Mouse (Mus musculus): ENCODE data around the gene Tjp3. TPM values are rescaled to one million over a fixed set of nuclear protein-coding genes. Genes with fewer than 3 reads are reported as not detected.
"Not testable (repeated sequence)": the region's sequence is repeated elsewhere in the genome, so short reads cannot be mapped to it uniquely, and the experiment has no call there.

Gene Tjp3
- polyA plus RNA-seq, 1 experiment from 2014 or later = 3.2 TPM

GRCm38 (mm10) chr10:81229735-81230437 is 61.5 kb downstream of the Tjp3 start:
- Histone ChIP-seq H3K4me3 (peak overlapping the region; percentile 18), H3K27me3 (peaks cover 43% of the 10 kb centered on the region)

GRCm38 (mm10) chr10:81223731-81224130 is 67.7 kb downstream of the Tjp3 start:
- not testable (repeated sequence) for H3K36me3 ChIP-seq; H3K9me3 ChIP-seq (replicated peaks); ATAC-seq (replicated peaks; ENCODE audit: insufficient number of reproducible peaks, insufficient read depth, low FRiP score, low read depth); H3K4me2 ChIP-seq; H3K27ac ChIP-seq; H3K9ac ChIP-seq; H3K4me3 ChIP-seq; H3K4me1 ChIP-seq (replicated peaks)
- 54% methylated on average over 2 of the region's 2 CpGs for WGBS
- peaks cover 12% of the 10 kb centered on the region for H3K27me3 ChIP-seq

More at GRCm38 (mm10) chr10:81229735-81230437, 61.5 kb downstream of the Tjp3 start:
- Histone ChIP-seq H3K4me1 (replicated peaks) (peaks cover 26% of the 10 kb centered on the region), H3K36me3 (no peaks in the 10 kb centered on the region), H3K27ac (no peak overlapping the region), H3K9ac (peak overlapping the region; percentile 27), H3K9me3 (replicated peaks) (no peaks in the 10 kb centered on the region), H3K4me2 (peak overlapping the region; percentile 54)
- ATAC-seq (replicated peaks; ENCODE audit: insufficient number of reproducible peaks, insufficient read depth, low FRiP score, low read depth) = no peak
- 11% methylated on average over 20 of the region's 20 CpGs for WGBS

Small RNAs within 50 kb of the gene (microRNA-seq; reads per million reads assigned to microRNA genes)
- gene Mir3057 = 12.4 reads per million, percentile 27 among the genes with 10 or more reads in this experiment

Other genes starting within 250 kb of the Tjp3 start
- 133 and 166 TPM in 2 replicates for gene Sgta, start 231.4 kb downstream of the Tjp3 start, polyA plus RNA-seq (2015; fragmentation: Nextera tagmentation; extraction: Ambion mirVana)
- 22.3 and 31.6 TPM in 2 replicates for gene Thop1, start 221.5 kb downstream of the Tjp3 start, polyA plus RNA-seq (2015; fragmentation: Nextera tagmentation; extraction: Ambion mirVana)
- 0.48 and 0.99 TPM in 2 replicates for gene Creb3l3, start 192.7 kb downstream of the Tjp3 start, polyA plus RNA-seq (2015; fragmentation: Nextera tagmentation; extraction: Ambion mirVana)
- 130 and 153 TPM in 2 replicates for gene Map2k2, start 185.7 kb downstream of the Tjp3 start, polyA plus RNA-seq (2015; fragmentation: Nextera tagmentation; extraction: Ambion mirVana)
- 25.6 and 31.0 TPM in 2 replicates for gene Zbtb7a, start 156.4 kb downstream of the Tjp3 start, polyA plus RNA-seq (2015; fragmentation: Nextera tagmentation; extraction: Ambion mirVana)
- 29.1 and 41.6 TPM in 2 replicates for gene Pias4, start 123.7 kb downstream of the Tjp3 start, polyA plus RNA-seq (2015; fragmentation: Nextera tagmentation; extraction: Ambion mirVana)
- gene Eef2, start 115.0 kb downstream of the Tjp3 start, polyA plus RNA-seq (2015; fragmentation: Nextera tagmentation; extraction: Ambion mirVana) = 350 and 441 TPM in 2 replicates
- 38.4 and 43.1 TPM in 2 replicates for gene Dapk3, start 108.6 kb downstream of the Tjp3 start, polyA plus RNA-seq (2015; fragmentation: Nextera tagmentation; extraction: Ambion mirVana)
- not detected in 2 replicates for gene 4930442H23Rik, start 107.7 kb downstream of the Tjp3 start, polyA plus RNA-seq (2015; fragmentation: Nextera tagmentation; extraction: Ambion mirVana)
- gene Nmrk2, start 89.5 kb downstream of the Tjp3 start, polyA plus RNA-seq (2015; fragmentation: Nextera tagmentation; extraction: Ambion mirVana) = 7.3 and 9.1 TPM in 2 replicates
- 0.25 and 1.1 TPM in 2 replicates for gene Atcay, start 60.7 kb downstream of the Tjp3 start, polyA plus RNA-seq (2015; fragmentation: Nextera tagmentation; extraction: Ambion mirVana)
- gene Zfr2, start 58.4 kb downstream of the Tjp3 start, polyA plus RNA-seq (2015; fragmentation: Nextera tagmentation; extraction: Ambion mirVana) = 6.0 and 7.5 TPM in 2 replicates
- gene Matk, start 38.6 kb downstream of the Tjp3 start, polyA plus RNA-seq (2015; fragmentation: Nextera tagmentation; extraction: Ambion mirVana) = 1.6 and 3.6 TPM in 2 replicates
- 208 and 226 TPM in 2 replicates for gene Mrpl54, start 24.6 kb downstream of the Tjp3 start, polyA plus RNA-seq (2015; fragmentation: Nextera tagmentation; extraction: Ambion mirVana)
- 42.3 and 61.2 TPM in 2 replicates for gene Apba3, start 24.6 kb downstream of the Tjp3 start, polyA plus RNA-seq (2015; fragmentation: Nextera tagmentation; extraction: Ambion mirVana)
- 26.2 and 38.2 TPM in 2 replicates for gene Pip5k1c, start 1.4 kb upstream of the Tjp3 start, polyA plus RNA-seq (2015; fragmentation: Nextera tagmentation; extraction: Ambion mirVana)
- 23.5 and 34.1 TPM in 2 replicates for gene Cactin, start 29.5 kb upstream of the Tjp3 start, polyA plus RNA-seq (2015; fragmentation: Nextera tagmentation; extraction: Ambion mirVana)
- gene Tbxa2r, start 37.1 kb upstream of the Tjp3 start, polyA plus RNA-seq (2015; fragmentation: Nextera tagmentation; extraction: Ambion mirVana) = 11.3 and 17.9 TPM in 2 replicates
- gene Gipc3, start 51.7 kb upstream of the Tjp3 start, polyA plus RNA-seq (2015; fragmentation: Nextera tagmentation; extraction: Ambion mirVana) = 0.04 TPM in 1 of 2 replicates, not detected in the other
- gene Hmg20b, start 58.9 kb upstream of the Tjp3 start, polyA plus RNA-seq (2015; fragmentation: Nextera tagmentation; extraction: Ambion mirVana) = 82.8 and 83.4 TPM in 2 replicates
- gene Mfsd12, start 65.9 kb upstream of the Tjp3 start, polyA plus RNA-seq (2015; fragmentation: Nextera tagmentation; extraction: Ambion mirVana) = 11.7 and 22.3 TPM in 2 replicates
- 0.81 and 2.2 TPM in 2 replicates for gene 4930404N11Rik, start 74.2 kb upstream of the Tjp3 start, polyA plus RNA-seq (2015; fragmentation: Nextera tagmentation; extraction: Ambion mirVana)
- 66.5 and 84.1 TPM in 2 replicates for gene Fzr1, start 86.9 kb upstream of the Tjp3 start, polyA plus RNA-seq (2015; fragmentation: Nextera tagmentation; extraction: Ambion mirVana)
- 65.2 and 79.9 TPM in 2 replicates for gene Dohh, start 92.8 kb upstream of the Tjp3 start, polyA plus RNA-seq (2015; fragmentation: Nextera tagmentation; extraction: Ambion mirVana)
- 2.2 and 2.3 TPM in 2 replicates for gene Gm48551, start 92.9 kb upstream of the Tjp3 start, polyA plus RNA-seq (2015; fragmentation: Nextera tagmentation; extraction: Ambion mirVana)
- gene Gm48552, start 97.4 kb upstream of the Tjp3 start, polyA plus RNA-seq (2015; fragmentation: Nextera tagmentation; extraction: Ambion mirVana) = 0.84 and 0.91 TPM in 2 replicates
- 3.9 and 4.1 TPM in 2 replicates for gene Smim24, start 101.5 kb upstream of the Tjp3 start, polyA plus RNA-seq (2015; fragmentation: Nextera tagmentation; extraction: Ambion mirVana)
- gene Nfic, start 164.1 kb upstream of the Tjp3 start, polyA plus RNA-seq (2015; fragmentation: Nextera tagmentation; extraction: Ambion mirVana) = 60.9 and 71.2 TPM in 2 replicates
- 0.08 and 0.41 TPM in 2 replicates for gene Celf5, start 191.1 kb upstream of the Tjp3 start, polyA plus RNA-seq (2015; fragmentation: Nextera tagmentation; extraction: Ambion mirVana)
- gene Ncln, start 204.8 kb upstream of the Tjp3 start, polyA plus RNA-seq (2015; fragmentation: Nextera tagmentation; extraction: Ambion mirVana) = 43.6 and 63.4 TPM in 2 replicates
- 0.47 and 1.5 TPM in 2 replicates for gene S1pr4, start 208.6 kb upstream of the Tjp3 start, polyA plus RNA-seq (2015; fragmentation: Nextera tagmentation; extraction: Ambion mirVana)
- gene Gna15, start 232.6 kb upstream of the Tjp3 start, polyA plus RNA-seq (2015; fragmentation: Nextera tagmentation; extraction: Ambion mirVana) = 0.64 and 1.6 TPM in 2 replicates

Data from heart, embryonic 15.5 days (tissue).